25 mouse cellular contexts compared by ENCODE assay signal in the genomic region with DNA sequence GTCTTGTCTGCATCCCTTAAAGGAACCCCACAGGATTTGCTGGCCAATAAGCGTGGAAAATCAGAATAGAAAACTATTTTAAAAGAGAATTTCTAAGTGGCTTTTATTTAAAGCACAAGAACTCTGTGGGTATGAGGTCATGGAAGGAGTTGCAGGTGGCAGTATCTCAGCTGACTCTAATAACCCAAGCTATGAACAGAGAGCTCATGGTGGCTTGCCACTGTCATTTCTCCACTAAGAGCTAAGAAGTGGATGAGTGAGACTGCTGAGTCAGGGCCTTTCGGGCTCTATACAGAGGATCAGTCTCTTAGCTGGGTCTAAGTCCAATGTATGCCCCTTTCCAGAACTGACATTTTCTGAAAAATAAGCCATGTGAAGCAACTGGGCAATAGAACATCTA.
"Had no signal": no experiment of that assay in that cellular context is flagged by ENCODE, and none has a peak within 500 bp of the region (broad histone marks: within the 10 kb centered on the region; RNA-seq: fewer than 3 reads in every experiment).

No protein-coding gene starts in this region.

- H3K4me2 ChIP-seq: embryonic facial prominence, embryonic 12.5 days; embryonic facial prominence, embryonic 13.5 days; embryonic facial prominence, embryonic 15.5 days; forebrain, embryonic 12.5 days; forebrain, embryonic 13.5 days; forebrain, embryonic 15.5 days had no signal

- H3K27me3 ChIP-seq: embryonic facial prominence, embryonic 12.5 days; embryonic facial prominence, embryonic 13.5 days; embryonic facial prominence, embryonic 15.5 days; forebrain, embryonic 12.5 days; forebrain, embryonic 13.5 days; forebrain, embryonic 15.5 days had no signal

- H3K27ac ChIP-seq: embryonic facial prominence, embryonic 10.5 days; embryonic facial prominence, embryonic 12.5 days; embryonic facial prominence, embryonic 13.5 days; embryonic facial prominence, embryonic 15.5 days; forebrain, embryonic 10.5 days; forebrain, embryonic 12.5 days; forebrain, embryonic 13.5 days; forebrain, embryonic 15.5 days; gastrocnemius, adult 2 months; heart, adult 2 months had no signal

- DNase-seq: cerebellum, adult 8-10 months; cerebellum, adult 9-10 months; cerebellum, adult 9-11 months; cerebellum, postnatal 10 days; cerebellum, postnatal 14 days; cerebellum, postnatal 25 days; cerebellum, postnatal 36 days; embryo, embryonic 11 days; forebrain, postnatal 0 days; gastrocnemius, adult 2 months; gastrocnemius, postnatal 10 days; gastrocnemius, postnatal 14 days; gastrocnemius, postnatal 25 days; gastrocnemius, postnatal 36 days; heart, adult 18-20 months; heart, adult 2 months had no signal

- H3K4me3 ChIP-seq: embryonic facial prominence, embryonic 10.5 days; embryonic facial prominence, embryonic 12.5 days; embryonic facial prominence, embryonic 13.5 days; embryonic facial prominence, embryonic 15.5 days; erythroblast, embryonic 14.5 days; forebrain, embryonic 10.5 days; forebrain, embryonic 12.5 days; forebrain, embryonic 13.5 days; forebrain, embryonic 15.5 days; gastrocnemius, adult 2 months; heart, adult 2 months had no signal

- H3K9me3 ChIP-seq: embryonic facial prominence, embryonic 10.5 days; embryonic facial prominence, embryonic 12.5 days; embryonic facial prominence, embryonic 13.5 days; embryonic facial prominence, embryonic 15.5 days; forebrain, embryonic 10.5 days; forebrain, embryonic 12.5 days; forebrain, embryonic 13.5 days; forebrain, embryonic 15.5 days had no signal

- H3K4me1 ChIP-seq: embryonic facial prominence, embryonic 10.5 days; embryonic facial prominence, embryonic 12.5 days; embryonic facial prominence, embryonic 15.5 days; forebrain, embryonic 10.5 days; forebrain, embryonic 12.5 days; forebrain, embryonic 13.5 days; forebrain, embryonic 15.5 days had no signal

- H3K9ac ChIP-seq: embryonic facial prominence, embryonic 12.5 days; embryonic facial prominence, embryonic 13.5 days; embryonic facial prominence, embryonic 15.5 days; forebrain, embryonic 12.5 days; forebrain, embryonic 13.5 days; forebrain, embryonic 15.5 days; forebrain, postnatal 0 days had no signal

- H3K36me3 ChIP-seq: embryonic facial prominence, embryonic 10.5 days; embryonic facial prominence, embryonic 12.5 days; embryonic facial prominence, embryonic 13.5 days; embryonic facial prominence, embryonic 15.5 days; forebrain, embryonic 10.5 days; forebrain, embryonic 12.5 days; forebrain, embryonic 15.5 days had no signal
